Mouse (Mus musculus): ENCODE measurements around the gene Rnf220. TPM values are rescaled to one million over a fixed set of nuclear protein-coding genes. Genes with fewer than 3 reads are reported as not detected.

Rnf220 gene
- 16.9 TPM for polyA plus RNA-seq (2017; shearing (Covaris generic))

GRCm38 (mm10) chr4:117496482-117497165 lies at the start of gene Rnf220:
TSS of gene Rnf220 (minus strand) at chr4:117497052.

GRCm38 (mm10) chr4:117251801-117252316 lies 245.0 kb downstream of the Rnf220 start, which contains the start of the genes Tmem53 and Armh1:
TSS of gene Tmem53 (plus strand) at chr4:117251951.
TSS of gene Armh1 (minus strand) at chr4:117252125.

Other genes starting within 250 kb of the Rnf220 start
- 1.1 TPM for gene Tmem53, start 245.1 kb downstream of the Rnf220 start, polyA plus RNA-seq (2017; shearing (Covaris generic))
- not detected for gene Armh1, start 244.9 kb downstream of the Rnf220 start, polyA plus RNA-seq (2017; shearing (Covaris generic))
- 42.0 TPM for gene Eri3, start 53.3 kb upstream of the Rnf220 start, polyA plus RNA-seq (2017; shearing (Covaris generic))
- gene Dmap1, start 185.2 kb upstream of the Rnf220 start, polyA plus RNA-seq (2017; shearing (Covaris generic)) = 52.7 TPM
- gene Gm12845, start 227.4 kb upstream of the Rnf220 start, polyA plus RNA-seq (2017; shearing (Covaris generic)) = not detected

Measured in inflammation-experienced regulatory T-cells, adult 16 weeks (primary cell).